Mouse (Mus musculus) heart, postnatal 0 days (tissue): Measurements from ENCODE around the gene Rbpjl.

Experiments
- CTCF ChIP-seq: IDR thresholded peaks from 2 replicates; pipeline ENCODE4 v1.5.1; 2016; ENCODE audit warnings: antibody characterized with exemption, control low read depth, low read depth
- EP300 ChIP-seq: IDR thresholded peaks from 2 replicates; pipeline ENCODE4 v1.6.1; 2016; ENCODE audit warnings: antibody characterized with exemption, low read depth

DNA sequence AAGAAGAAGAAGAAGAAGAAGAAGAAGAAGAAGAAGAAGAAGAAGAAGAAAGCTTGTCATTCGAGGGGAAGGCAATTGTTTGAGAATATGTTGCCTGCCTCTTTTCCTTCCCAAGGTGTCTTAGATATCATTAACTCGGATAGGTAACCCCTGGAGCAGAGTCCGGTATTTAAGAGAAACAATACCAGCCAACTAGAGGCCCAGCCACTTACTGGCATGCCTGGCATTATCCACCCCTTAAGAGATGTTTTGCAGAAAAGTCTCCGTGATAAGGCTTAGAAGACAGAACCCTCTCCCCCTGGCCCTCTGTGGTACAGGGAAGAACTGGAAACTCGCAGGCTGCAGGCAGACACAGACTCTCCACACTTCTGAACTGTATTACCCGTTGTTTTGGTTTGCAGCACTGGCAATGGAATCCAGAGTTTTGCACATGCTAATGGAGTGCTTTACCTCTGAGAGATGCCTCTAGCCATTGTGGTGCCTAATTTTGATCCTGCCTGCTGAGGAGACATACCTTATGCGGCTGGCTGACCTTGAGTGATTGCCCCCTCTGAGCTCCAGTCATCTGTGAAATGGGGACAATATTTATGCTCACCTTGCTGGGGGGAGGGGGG, 51.1 kb downstream of the Rbpjl start:
- no peak for TF ChIP-seq CTCF
- TF ChIP-seq EP300 = no peak
